Mouse (Mus musculus) ES-Bruce4 (cell line): Measurements from ENCODE around the gene Inpp5d.

Source experiments
- CTCF ChIP-seq: IDR thresholded peaks from one replicate; pipeline ENCODE4 v1.8.1; 2011; ENCODE audit warnings: low read depth, low read length
- POLR2A ChIP-seq: IDR thresholded peaks from one replicate; pipeline ENCODE4 v1.8.1; 2011; ENCODE audit warnings: low read length; ENCODE audit not compliant: insufficient read depth

DNA sequence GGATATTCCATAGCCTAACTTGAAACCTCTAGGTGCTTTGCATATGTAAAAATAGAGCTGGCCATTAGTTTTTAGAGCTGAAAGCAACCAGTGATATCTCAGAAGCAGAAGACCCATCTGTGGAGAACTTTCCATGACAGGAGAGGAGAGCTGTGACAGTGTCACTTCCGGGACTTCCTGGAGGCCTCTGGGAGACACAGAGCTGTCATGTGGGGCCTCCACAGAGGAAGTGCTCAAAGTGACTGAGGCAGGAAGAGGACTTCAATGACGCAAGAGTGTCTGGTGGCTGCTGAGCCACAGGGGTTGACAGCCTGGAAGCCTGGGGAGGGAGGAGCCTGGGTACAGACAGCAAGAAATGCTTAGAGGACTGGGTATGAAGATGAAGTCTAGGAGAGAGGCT, 6.2 kb downstream of the Inpp5d start:
- TF ChIP-seq CTCF: no peak
- no peak for TF ChIP-seq POLR2A
